Mouse (Mus musculus) midbrain, postnatal 0 days (tissue): ENCODE results near the gene Mocs1. TPM values are rescaled to one million over a fixed set of nuclear protein-coding genes. Genes with fewer than 3 reads are reported as not detected.
"Not testable (repeated sequence)": the region's sequence is repeated elsewhere in the genome, so short reads cannot be mapped to it uniquely, and the experiment has no call there.

Source experiments
- ATAC-seq: fragments of 200-750 bp; cut with Nextera tagmentation; 2 replicates; pipeline ENCODE4 v1.8.0; 2017; ENCODE audit warnings: moderate number of reproducible peaks, mild to moderate bottlenecking, moderate TSS enrichment, moderate library complexity; ENCODE audit not compliant: low FRiP score
- DNase-seq: peaks from one replicate; pipeline ENCODE4 v3.0.0-alpha.2; 2015; ENCODE audit warnings: low spot score
- H3K27ac ChIP-seq: fragments of 300-500 bp; sonication (generic); 2 replicates; pipeline ENCODE4 v1.5.1; 2014; ENCODE audit warnings: low read depth, mild to moderate bottlenecking, low read length, mixed read lengths
- H3K27me3 ChIP-seq: fragments of 300-500 bp; sonication (generic); 2 replicates; pipeline ENCODE4 v1.6.1; 2014; ENCODE audit warnings: low read length, control low read depth, mixed read lengths; ENCODE audit not compliant: insufficient read depth
- H3K36me3 ChIP-seq: fragments of 300-500 bp; sonication (generic); 2 replicates; pipeline ENCODE4 v1.6.1; 2014; ENCODE audit warnings: low read length, control low read depth, mixed read lengths; ENCODE audit not compliant: insufficient read depth
- H3K4me1 ChIP-seq: fragments of 300-500 bp; sonication (generic); 2 replicates; pipeline ENCODE4 v1.6.1; 2014; ENCODE audit warnings: mild to moderate bottlenecking, control low read depth, antibody characterized with exemption, low read length, mixed read lengths; ENCODE audit not compliant: insufficient read depth
- H3K4me2 ChIP-seq: fragments of 300-500 bp; sonication (generic); 2 replicates; pipeline ENCODE4 v1.6.1; 2014; ENCODE audit warnings: low read depth, mild to moderate bottlenecking, low read length, mixed read lengths; ENCODE audit not compliant: poor library complexity, severe bottlenecking
- H3K4me3 ChIP-seq: fragments of 300-500 bp; sonication (generic); 2 replicates; pipeline ENCODE4 v1.5.1; 2014; ENCODE audit warnings: low read depth, mild to moderate bottlenecking, low read length, moderate library complexity
- H3K9ac ChIP-seq: fragments of 300-500 bp; sonication (generic); replicated peaks from 2 replicates; pipeline ENCODE4 v1.6.1; 2014; ENCODE audit warnings: mild to moderate bottlenecking, low read length, moderate library complexity, mixed read lengths; ENCODE audit not compliant: poor library complexity, severe bottlenecking
- H3K9me3 ChIP-seq: fragments of 300-500 bp; sonication (generic); 2 replicates; pipeline ENCODE4 v1.6.1; 2016; ENCODE audit warnings: low read length, control low read depth
- CTCF ChIP-seq: IDR thresholded peaks from 2 replicates; pipeline ENCODE4 v1.5.1; 2016; ENCODE audit warnings: antibody characterized with exemption, mild to moderate bottlenecking
- WGBS: fragments of 180-500 bp; shearing (Covaris S2); extraction: QIAGEN DNeasy Blood & Tissue Kit; methylation state at CpG from one replicate; pipeline ENCODE4 v1.1.7; 2014; 5-methylcytosine and 5-hydroxymethylcytosine counted together
- polyA plus RNA-seq: library from polyadenylated mRNA; unstranded; fragments of >200 nt; fragmentation: Nextera tagmentation; extraction: Ambion mirVana; gene quantifications from 2 replicates; pipeline ENCODE4 v1.2.1, GENCODE M21; 2015
- total RNA-seq: library from RNA; depleted of rRNA; stranded (reverse); fragments of >200 nt; gene quantifications from 2 replicates; pipeline ENCODE4 v1.2.3, GENCODE M21; 2014

Mocs1 gene
- total and polyA plus RNA-seq, 2 experiments from 2014 or later = 5.2 to 8.6 TPM

DNA sequence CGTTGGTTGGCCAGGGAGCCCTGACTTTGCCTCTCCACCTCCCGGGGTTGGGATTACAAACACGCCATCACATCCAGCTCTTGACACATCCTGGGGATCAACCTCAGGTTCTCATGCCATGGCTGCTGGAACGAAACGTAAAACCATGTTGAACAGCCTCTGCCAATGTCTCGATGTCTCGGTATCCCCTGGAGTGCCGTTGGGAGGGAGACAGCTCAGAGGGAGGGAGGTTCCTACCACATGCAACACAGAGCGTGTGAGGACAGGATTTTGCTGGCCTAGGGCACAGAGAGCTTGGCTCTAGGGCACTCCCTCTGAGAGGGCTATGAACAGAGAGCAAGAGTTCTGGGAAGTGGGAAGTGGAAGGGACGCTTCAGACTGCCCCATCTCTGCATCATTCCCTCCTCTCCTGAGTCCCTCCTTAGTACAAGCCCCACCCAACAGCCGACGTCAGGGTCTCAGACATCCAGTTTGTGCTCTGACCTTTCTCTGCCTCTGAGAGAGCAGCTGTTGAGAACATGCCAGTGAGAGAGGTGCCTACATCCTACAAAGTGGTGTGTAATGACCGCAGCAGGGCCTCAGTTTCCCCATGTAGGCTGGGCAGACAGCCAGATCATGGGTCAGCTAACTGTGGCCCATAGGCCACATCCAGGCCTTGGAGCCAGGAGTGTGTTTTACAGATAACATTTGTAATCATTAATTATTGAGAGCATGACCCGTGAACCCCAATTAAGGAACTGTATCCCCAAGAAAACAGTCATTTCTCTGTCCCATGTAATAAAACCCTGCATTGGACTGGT is 12.4 kb downstream of the Mocs1 start:
- peaks cover 6% of the 10 kb centered on the region; the same call in 1 of the 2 replicates for H3K36me3 ChIP-seq
- no peak overlapping the region for H3K4me3 ChIP-seq
- WGBS = 86% methylated on average over 14 of the region's 14 CpGs
- ATAC-seq = 0 out of 2 replicates have a peak, but pooled peaks have one; percentile 20
- no peak overlapping the region for H3K4me2 ChIP-seq
- H3K4me1 ChIP-seq = no peaks in the 10 kb centered on the region
- DNase-seq = no peak
- no peaks in the 10 kb centered on the region for H3K9me3 ChIP-seq
- H3K27ac ChIP-seq = no peak overlapping the region
- no peak overlapping the region for H3K9ac ChIP-seq
- no peaks in the 10 kb centered on the region for H3K27me3 ChIP-seq
- no peak for TF ChIP-seq CTCF

GRCm38 (mm10) chr17:49442841-49443240 is 14.7 kb downstream of the Mocs1 start:
- not testable (repeated sequence) for H3K9me3 ChIP-seq, H3K4me1 ChIP-seq, ATAC-seq, H3K36me3 ChIP-seq, H3K27ac ChIP-seq, H3K9ac ChIP-seq, H3K4me2 ChIP-seq, H3K4me3 ChIP-seq, H3K27me3 ChIP-seq, DNase-seq
- WGBS = 79% methylated on average over 3 of the region's 3 CpGs

DNA sequence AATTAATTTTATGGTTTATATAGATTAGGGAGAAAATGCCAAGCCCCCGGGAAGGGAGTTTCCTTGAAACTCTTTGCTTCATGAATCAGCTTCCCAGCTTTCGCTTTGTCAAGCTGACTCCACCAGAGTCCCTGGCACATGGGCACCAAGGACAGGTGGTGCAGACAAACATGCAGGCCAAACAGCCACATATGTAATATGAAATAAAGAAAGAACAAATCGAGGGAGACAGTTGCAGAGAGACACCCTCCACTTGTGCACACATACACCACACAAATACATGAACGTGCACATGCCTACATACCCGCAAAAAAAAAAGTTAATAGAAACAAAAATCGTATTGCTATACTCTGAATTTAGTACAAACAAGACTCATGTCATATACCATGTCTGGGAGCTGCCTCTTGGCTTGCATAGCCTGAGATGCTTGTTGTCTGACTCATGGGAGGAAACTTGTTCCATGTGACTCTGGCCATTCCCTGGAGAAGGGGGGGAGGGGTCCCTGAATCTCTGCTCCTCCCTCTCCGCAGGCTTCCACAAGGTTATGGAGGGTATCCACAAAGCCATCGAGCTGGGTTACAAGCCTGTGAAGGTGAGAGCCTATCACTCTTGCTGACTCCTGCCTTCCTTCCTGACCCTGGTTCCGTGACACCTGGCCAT is 20.5 kb downstream of the Mocs1 start:
- H3K9ac ChIP-seq = no peak overlapping the region
- ATAC-seq (no peak), DNase-seq (no peak)
- WGBS = 79% methylated on average over 8 of the region's 9 CpGs
- TF ChIP-seq CTCF = no peak
- H3K27ac ChIP-seq = no peak overlapping the region
- H3K4me2 ChIP-seq = no peak overlapping the region
- H3K9me3 ChIP-seq = no peaks in the 10 kb centered on the region
- no peaks in the 10 kb centered on the region for H3K4me1 ChIP-seq
- H3K4me3 ChIP-seq = no peak overlapping the region
- peaks cover 5% of the 10 kb centered on the region for H3K36me3 ChIP-seq
- no peaks in the 10 kb centered on the region for H3K27me3 ChIP-seq

DNA sequence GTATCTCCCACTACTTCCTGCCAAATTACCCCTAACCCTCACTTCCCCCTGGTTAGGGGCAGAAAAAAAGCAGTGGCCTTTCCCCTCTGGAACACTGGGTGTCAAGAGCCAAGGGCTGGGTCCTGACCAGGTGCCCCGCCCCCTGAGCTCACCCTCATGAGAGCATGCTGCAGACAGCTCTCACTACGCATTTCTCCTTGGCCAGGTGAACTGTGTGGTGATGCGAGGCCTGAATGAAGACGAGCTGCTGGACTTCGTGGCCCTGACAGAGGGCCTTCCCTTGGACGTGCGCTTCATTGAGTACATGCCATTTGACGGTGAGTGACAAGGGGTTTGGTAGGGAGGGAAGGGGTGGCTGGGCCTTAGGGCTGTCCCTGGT is 21.1 kb downstream of the Mocs1 start:
- no peak overlapping the region for H3K4me2 ChIP-seq

DNA sequence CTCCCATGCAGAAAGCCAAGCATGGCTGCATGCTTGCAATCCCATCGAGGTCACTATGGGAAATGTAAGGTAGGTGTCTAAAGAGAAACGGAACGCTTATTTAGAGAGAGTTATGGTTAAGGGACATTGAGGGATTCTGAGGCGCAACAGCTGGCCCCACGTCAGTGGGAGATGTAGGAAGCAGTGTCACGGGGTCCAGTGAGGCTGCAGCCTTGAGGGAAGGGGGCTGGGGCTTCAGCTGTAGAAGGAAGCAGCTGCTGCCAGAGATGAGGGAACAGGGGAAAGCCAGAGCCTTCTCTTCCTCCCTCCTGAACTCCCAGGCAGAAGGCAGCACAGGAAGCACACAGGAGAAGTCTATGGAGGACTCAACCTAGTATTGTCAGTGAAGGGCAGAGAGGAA is 22.8 kb downstream of the Mocs1 start:
- DNase-seq = no peak
- no peaks in the 10 kb centered on the region for H3K4me1 ChIP-seq
- peaks cover 17% of the 10 kb centered on the region for H3K36me3 ChIP-seq
- no peaks in the 10 kb centered on the region for H3K27me3 ChIP-seq
- WGBS = 90% methylated on average over 6 of the region's 6 CpGs
- no peak for TF ChIP-seq CTCF
- H3K27ac ChIP-seq = no peak overlapping the region
- no peak for ATAC-seq
- H3K9ac ChIP-seq = no peak overlapping the region
- no peak overlapping the region for H3K4me2 ChIP-seq
- no peaks in the 10 kb centered on the region for H3K9me3 ChIP-seq
- H3K4me3 ChIP-seq = no peak overlapping the region

More for the DNA sequence above, 21.1 kb downstream of the Mocs1 start:
- no peak overlapping the region for H3K27ac ChIP-seq
- H3K27me3 ChIP-seq = no peaks in the 10 kb centered on the region
- no peak overlapping the region for H3K9ac ChIP-seq
- TF ChIP-seq CTCF = no peak
- DNase-seq (no peak), ATAC-seq (no peak)
- no peak overlapping the region for H3K4me3 ChIP-seq
- WGBS = 85% methylated on average over 8 of the region's 8 CpGs
- H3K4me1 ChIP-seq = no peaks in the 10 kb centered on the region
- H3K36me3 ChIP-seq = peaks cover 8% of the 10 kb centered on the region
- H3K9me3 ChIP-seq = no peaks in the 10 kb centered on the region

- no peak for DNase-seq
- H3K9me3 ChIP-seq = no peaks in the 10 kb centered on the region
- no peak overlapping the region for H3K27ac ChIP-seq
- H3K27me3 ChIP-seq = no peaks in the 10 kb centered on the region
- no peak overlapping the region for H3K4me3 ChIP-seq
- H3K4me1 ChIP-seq = no peaks in the 10 kb centered on the region
- 73% methylated on average over 4 of the region's 4 CpGs for WGBS
- no peak overlapping the region for H3K4me2 ChIP-seq
- no peak for ATAC-seq
- TF ChIP-seq CTCF = no peak
- no peak overlapping the region for H3K9ac ChIP-seq
- H3K36me3 ChIP-seq = peaks cover 12% of the 10 kb centered on the region
Measured at GRCm38 (mm10) chr17:49456334-49456733, 28.2 kb downstream of the Mocs1 start.
